Mouse (Mus musculus) embryonic facial prominence, embryonic 10.5 days (tissue): ENCODE measurements around the gene Alg9. TPM values are rescaled to one million over a fixed set of nuclear protein-coding genes. Genes with fewer than 3 reads are reported as not detected.

Source experiments
- DNase-seq: peaks from one replicate; pipeline ENCODE4 v3.0.0-alpha.2; 2017; ENCODE audit warnings: low spot score
- H3K27ac ChIP-seq: fragments of 300-500 bp; sonication (generic); replicated peaks from 2 replicates; pipeline ENCODE4 v1.5.1; 2016; ENCODE audit warnings: mild to moderate bottlenecking
- H3K27me3 ChIP-seq: fragments of 300-500 bp; sonication (generic); replicated peaks from 2 replicates; pipeline ENCODE4 v1.6.1; 2016; ENCODE audit warnings: low read depth, mild to moderate bottlenecking; ENCODE audit not compliant: poor library complexity, severe bottlenecking
- H3K36me3 ChIP-seq: fragments of 300-500 bp; sonication (generic); replicated peaks from 2 replicates; pipeline ENCODE4 v1.6.1; 2016; ENCODE audit warnings: mild to moderate bottlenecking, moderate library complexity
- H3K4me1 ChIP-seq: fragments of 300-500 bp; sonication (generic); 2 replicates; pipeline ENCODE4 v1.6.1; 2016
- H3K4me3 ChIP-seq: fragments of 300-500 bp; sonication (generic); 2 replicates; pipeline ENCODE4 v1.5.1; 2016; ENCODE audit warnings: mild to moderate bottlenecking, moderate library complexity
- H3K9me3 ChIP-seq: fragments of 300-500 bp; sonication (generic); 2 replicates; pipeline ENCODE4 v1.6.1; 2016; ENCODE audit warnings: mild to moderate bottlenecking
- WGBS: fragments of 180-500 bp; shearing (Covaris S2); methylation state at CpG from one replicate; pipeline ENCODE4 v1.1.7; 2016; 5-methylcytosine and 5-hydroxymethylcytosine counted together
- polyA plus RNA-seq: library from polyadenylated mRNA; unstranded; fragments of >200 nt; fragmentation: Nextera tagmentation; extraction: Ambion mirVana; gene quantifications from 2 replicates; pipeline ENCODE4 v1.2.1, GENCODE M21; 2016

Alg9 gene
- polyA plus RNA-seq, 1 experiment from 2014 or later = 40.1 TPM

DNA sequence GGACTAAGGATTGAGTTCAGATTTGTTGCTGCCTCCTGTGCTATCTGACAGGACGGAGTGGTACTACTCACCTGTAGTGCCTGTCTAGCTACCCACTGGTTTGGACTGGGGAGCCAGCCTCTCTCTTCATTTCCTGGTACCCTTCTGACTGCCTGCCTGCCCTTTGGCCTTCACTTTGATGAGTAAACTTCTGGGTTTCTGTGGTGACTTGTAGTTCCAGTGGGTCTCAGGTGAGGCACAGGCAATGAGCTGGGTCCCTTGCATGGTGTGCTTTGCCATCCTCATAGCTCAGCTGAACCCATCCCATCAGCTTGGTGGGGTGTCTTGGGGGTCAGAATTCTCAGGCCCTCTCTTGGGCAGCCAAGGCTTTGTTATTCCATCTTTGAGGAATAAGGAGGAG, 112.1 kb downstream of the Alg9 start:
- no peak overlapping the region for H3K27ac ChIP-seq
- no peaks in the 10 kb centered on the region for H3K27me3 ChIP-seq
- no peaks in the 10 kb centered on the region for H3K9me3 ChIP-seq
- no peak overlapping the region for H3K4me3 ChIP-seq
- H3K4me1 ChIP-seq = peaks cover 21% of the 10 kb centered on the region
- H3K36me3 ChIP-seq = peaks cover 67% of the 10 kb centered on the region
- DNase-seq = no peak
- 86% methylated on average over 1 of the region's 1 CpGs for WGBS

DNA sequence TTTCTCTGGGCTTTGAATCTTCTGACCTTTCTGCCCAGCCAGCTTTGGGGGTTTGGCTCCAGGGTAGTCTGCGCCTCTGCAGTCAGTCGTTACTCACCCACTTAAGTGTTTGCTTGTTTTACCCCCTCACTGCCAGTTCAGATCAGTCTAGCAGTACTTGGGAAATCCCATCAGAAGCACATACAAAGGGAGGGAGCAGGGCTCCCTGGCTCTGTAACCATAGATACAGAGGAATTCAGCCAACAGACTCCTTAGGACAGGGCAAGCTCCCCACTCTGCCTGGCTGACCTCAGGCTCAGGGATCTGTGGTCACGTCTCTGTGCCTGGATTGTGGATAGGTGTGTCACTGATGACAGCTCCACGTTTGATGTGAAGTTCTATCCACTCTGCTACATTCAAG, 112.5 kb downstream of the Alg9 start:
- H3K4me1 ChIP-seq = peaks cover 21% of the 10 kb centered on the region
- 48% methylated on average over 4 of the region's 4 CpGs for WGBS
- peaks cover 67% of the 10 kb centered on the region for H3K36me3 ChIP-seq
- no peak overlapping the region for H3K27ac ChIP-seq
- no peak for DNase-seq
- H3K27me3 ChIP-seq = no peaks in the 10 kb centered on the region
- H3K9me3 ChIP-seq = no peaks in the 10 kb centered on the region
- H3K4me3 ChIP-seq = no peak overlapping the region

DNA sequence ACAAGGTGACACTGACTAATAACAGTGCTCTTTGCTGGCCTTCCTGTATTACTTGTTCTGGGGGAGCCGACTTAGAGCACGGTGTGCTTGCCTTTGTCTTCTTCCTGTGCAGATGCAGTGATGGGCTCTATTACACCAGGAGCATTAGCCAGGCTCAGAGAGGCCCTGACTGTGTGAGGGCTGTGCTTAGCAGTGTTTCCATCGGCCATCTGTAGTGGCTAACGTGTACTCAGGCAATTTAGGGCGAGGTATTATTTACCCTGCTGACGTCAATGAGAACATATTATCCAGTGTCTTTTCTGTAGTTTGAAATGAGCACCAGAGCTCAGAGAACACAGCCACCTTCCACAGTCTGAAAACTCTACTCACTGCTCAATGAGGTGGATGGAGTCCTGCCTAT, 114.4 kb downstream of the Alg9 start:
- no peaks in the 10 kb centered on the region for H3K27me3 ChIP-seq
- H3K9me3 ChIP-seq = no peaks in the 10 kb centered on the region
- peaks cover 21% of the 10 kb centered on the region for H3K4me1 ChIP-seq
- peaks cover 61% of the 10 kb centered on the region for H3K36me3 ChIP-seq
- DNase-seq = no peak
- no peak overlapping the region for H3K27ac ChIP-seq
- 75% methylated on average over 6 of the region's 6 CpGs for WGBS
- H3K4me3 ChIP-seq = no peak overlapping the region

DNA sequence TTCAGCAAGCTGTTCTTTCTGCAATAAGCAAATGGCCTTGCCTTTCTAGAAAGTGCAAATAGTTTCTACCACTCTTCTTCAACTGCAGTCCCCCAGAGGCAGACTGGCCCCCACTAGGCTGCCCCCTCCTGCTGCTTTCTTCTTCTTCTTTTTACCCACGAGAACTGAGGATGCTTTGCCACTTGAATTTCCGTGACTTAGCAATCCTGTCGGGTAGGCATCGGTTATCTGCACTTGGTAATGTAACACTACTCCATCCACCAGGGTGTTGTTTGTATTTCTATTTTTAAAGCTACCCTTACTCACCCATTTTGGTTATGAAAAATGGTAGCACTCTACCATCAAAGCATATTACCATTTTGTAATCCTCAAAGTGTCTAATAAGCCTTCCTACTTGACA, 115.1 kb downstream of the Alg9 start:
- no peak overlapping the region for H3K27ac ChIP-seq
- no peak overlapping the region for H3K4me3 ChIP-seq
- H3K27me3 ChIP-seq = no peaks in the 10 kb centered on the region
- H3K9me3 ChIP-seq = no peaks in the 10 kb centered on the region
- 85% methylated on average over 4 of the region's 4 CpGs for WGBS
- no peak for DNase-seq
- peaks cover 17% of the 10 kb centered on the region for H3K4me1 ChIP-seq
- peaks cover 61% of the 10 kb centered on the region for H3K36me3 ChIP-seq

DNA sequence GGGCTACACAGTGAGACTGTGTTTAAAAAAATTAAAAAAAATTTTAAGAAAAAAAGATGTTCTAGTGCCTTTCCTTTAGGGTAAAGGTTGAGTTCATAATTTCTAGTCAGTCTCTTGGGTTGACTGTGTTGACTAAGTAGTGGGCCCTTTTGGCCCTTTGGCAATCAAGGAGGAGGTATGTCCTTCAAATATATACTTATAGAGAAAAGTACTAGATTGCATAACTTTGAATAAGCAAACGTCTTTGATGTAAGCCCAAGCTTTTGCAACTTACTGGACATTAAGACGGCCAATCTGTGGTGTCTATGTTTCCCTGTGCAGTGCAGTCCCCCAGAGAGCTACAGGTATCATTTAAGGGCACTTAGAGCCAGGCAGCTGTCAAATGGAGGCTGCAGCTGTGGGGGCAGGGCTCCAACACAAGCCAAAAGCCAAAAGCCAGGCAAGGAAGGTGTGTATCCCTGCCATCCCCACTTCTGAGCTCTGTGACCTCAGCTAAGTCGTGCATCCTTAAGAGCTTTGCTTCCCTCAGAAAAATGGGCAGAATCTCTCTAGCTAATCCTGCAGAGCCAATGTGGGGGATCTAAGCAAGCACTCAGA, 115.8 kb downstream of the Alg9 start:
- Histone ChIP-seq H3K27ac (no peak overlapping the region), H3K27me3 (no peaks in the 10 kb centered on the region), H3K9me3 (no peaks in the 10 kb centered on the region), H3K4me1 (peaks cover 15% of the 10 kb centered on the region), H3K4me3 (no peak overlapping the region), H3K36me3 (peaks cover 62% of the 10 kb centered on the region)
- WGBS = 82% methylated on average over 3 of the region's 3 CpGs
- DNase-seq = no peak

Other genes with a start within 250 kb of the Alg9 start
- gene Pts, start 246.3 kb upstream of the Alg9 start, polyA plus RNA-seq = 62.5 and 68.9 TPM in 2 replicates
- 0.94 and 1.2 TPM in 2 replicates for gene Il18, start 220.2 kb upstream of the Alg9 start, polyA plus RNA-seq
- 0.09 and 0.34 TPM in 2 replicates for gene Bco2, start 219.8 kb upstream of the Alg9 start, polyA plus RNA-seq
- gene Tex12, start 213.7 kb upstream of the Alg9 start, polyA plus RNA-seq = not detected in 2 replicates
- 312 and 315 TPM in 2 replicates for gene Sdhd, start 171.2 kb upstream of the Alg9 start, polyA plus RNA-seq
- gene Timm8b, start 171.1 kb upstream of the Alg9 start, polyA plus RNA-seq = 316 and 320 TPM in 2 replicates
- 7.4 and 7.7 TPM in 2 replicates for gene Pih1d2, start 157.7 kb upstream of the Alg9 start, polyA plus RNA-seq
- gene Nkapd1, start 157.6 kb upstream of the Alg9 start, polyA plus RNA-seq = 22.4 and 23.3 TPM in 2 replicates
- gene Dlat, start 115.2 kb upstream of the Alg9 start, polyA plus RNA-seq = 62.0 and 62.2 TPM in 2 replicates
- gene Dixdc1, start 35.5 kb upstream of the Alg9 start, polyA plus RNA-seq = 31.6 and 32.6 TPM in 2 replicates
- 3.8 and 4.1 TPM in 2 replicates for gene 2310030G06Rik, start 28.5 kb upstream of the Alg9 start, polyA plus RNA-seq
- gene Cryab, start 23.7 kb upstream of the Alg9 start, polyA plus RNA-seq = 12.3 and 12.9 TPM in 2 replicates
- 2.8 and 3.7 TPM in 2 replicates for gene Hspb2, start 22.7 kb upstream of the Alg9 start, polyA plus RNA-seq
- gene Fdxacb1, start 6.8 kb upstream of the Alg9 start, polyA plus RNA-seq = 13.2 and 13.4 TPM in 2 replicates
- gene 1110032A03Rik, start 501 bp downstream of the Alg9 start, polyA plus RNA-seq = 23.0 and 28.3 TPM in 2 replicates
- gene Ppp2r1b, start 70.3 kb downstream of the Alg9 start, polyA plus RNA-seq = 162 and 178 TPM in 2 replicates
- gene Sik2, start 234.1 kb downstream of the Alg9 start, polyA plus RNA-seq = 18.3 and 19.9 TPM in 2 replicates